Mouse (Mus musculus): Measurements from ENCODE around the gene Mycn. TPM values are rescaled to one million over a fixed set of nuclear protein-coding genes. Genes with fewer than 3 reads are reported as not detected.
A peak's percentile ranks its signal among the peaks of the same experiment; 100 is the strongest.

Gene Mycn
- polyA plus RNA-seq, 1 experiment from 2014 or later: 50.3 TPM

DNA sequence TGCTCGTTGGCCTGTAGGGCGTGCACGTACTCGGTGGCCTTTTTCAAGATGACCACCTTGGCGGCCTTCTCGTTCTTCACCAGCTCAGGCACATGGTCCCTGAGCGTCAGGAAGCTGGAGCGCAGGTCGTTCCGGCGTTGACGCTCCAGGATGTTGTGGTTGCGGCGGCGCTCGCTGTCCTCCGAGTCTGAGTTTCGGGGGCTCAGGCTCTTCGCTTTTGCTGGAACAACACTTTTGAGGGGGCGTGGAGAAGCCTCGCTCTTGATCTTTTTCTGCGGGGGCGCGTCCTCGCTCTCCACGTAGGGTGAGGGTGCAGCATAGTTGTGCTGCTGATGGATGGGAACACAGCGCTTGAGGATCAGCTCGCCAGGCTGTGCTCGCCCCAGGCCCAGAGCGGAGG is 4.6 kb downstream of the Mycn start:
- H3K9ac ChIP-seq: peak overlapping the region; percentile 93; the same call in 1 of the 2 replicates
- H3K27me3 ChIP-seq (ENCODE audit: control insufficient read depth, insufficient read depth, low read length): no peaks in the 10 kb centered on the region
- no peak for ATAC-seq (ENCODE audit: low FRiP score)
- peak overlapping the region; percentile 96; the same call in 1 of the 2 replicates for H3K27ac ChIP-seq
- peaks cover 12% of the 10 kb centered on the region for H3K4me1 ChIP-seq (replicated peaks; ENCODE audit: control insufficient read depth, insufficient read depth, low read length)
- no peak for DNase-seq (ENCODE audit: low spot score)
- peak overlapping the region; percentile 70 for H3K4me3 ChIP-seq (replicated peaks; ENCODE audit: low read length)
- no peaks in the 10 kb centered on the region for H3K9me3 ChIP-seq (ENCODE audit: control insufficient read depth, low read length)
- peak overlapping the region; percentile 98 for H3K4me2 ChIP-seq (replicated peaks)
- 77% methylated on average over 30 of the region's 30 CpGs for WGBS
- peaks cover 41% of the 10 kb centered on the region for H3K36me3 ChIP-seq (replicated peaks; ENCODE audit: control insufficient read depth, insufficient read depth)

DNA sequence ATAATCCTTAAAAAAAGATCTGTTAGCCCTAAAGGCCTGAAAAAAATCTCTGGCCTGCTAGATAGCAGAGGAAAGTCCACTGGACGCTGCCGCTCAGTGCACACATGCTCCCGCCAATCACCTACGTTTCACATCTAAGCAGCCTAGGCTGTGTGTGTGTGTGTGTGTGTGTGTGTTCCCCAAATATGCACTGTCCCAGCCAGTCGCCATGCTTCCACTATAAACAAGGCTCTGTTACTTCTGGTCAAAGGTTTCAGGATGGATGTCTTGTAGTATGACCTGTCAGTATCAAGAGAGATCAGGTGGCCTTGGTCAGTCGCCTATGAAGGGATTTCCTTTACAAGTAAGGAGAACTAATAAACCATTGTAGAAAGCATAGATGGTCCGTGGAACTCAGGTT is 9.5 kb downstream of the Mycn start:
- Histone ChIP-seq H3K36me3 (replicated peaks; ENCODE audit: control insufficient read depth, insufficient read depth) (peaks cover 27% of the 10 kb centered on the region), H3K4me1 (replicated peaks; ENCODE audit: control insufficient read depth, insufficient read depth, low read length) (peaks cover 4% of the 10 kb centered on the region), H3K9me3 (ENCODE audit: control insufficient read depth, low read length) (no peaks in the 10 kb centered on the region), H3K4me3 (replicated peaks; ENCODE audit: low read length) (no peak overlapping the region), H3K27me3 (ENCODE audit: control insufficient read depth, insufficient read depth, low read length) (no peaks in the 10 kb centered on the region), H3K4me2 (replicated peaks) (no peak overlapping the region), H3K9ac (no peak overlapping the region), H3K27ac (no peak overlapping the region)
- no peak for DNase-seq (ENCODE audit: low spot score)
- 75% methylated on average over 7 of the region's 7 CpGs for WGBS
- no peak for ATAC-seq (ENCODE audit: low FRiP score)

DNA sequence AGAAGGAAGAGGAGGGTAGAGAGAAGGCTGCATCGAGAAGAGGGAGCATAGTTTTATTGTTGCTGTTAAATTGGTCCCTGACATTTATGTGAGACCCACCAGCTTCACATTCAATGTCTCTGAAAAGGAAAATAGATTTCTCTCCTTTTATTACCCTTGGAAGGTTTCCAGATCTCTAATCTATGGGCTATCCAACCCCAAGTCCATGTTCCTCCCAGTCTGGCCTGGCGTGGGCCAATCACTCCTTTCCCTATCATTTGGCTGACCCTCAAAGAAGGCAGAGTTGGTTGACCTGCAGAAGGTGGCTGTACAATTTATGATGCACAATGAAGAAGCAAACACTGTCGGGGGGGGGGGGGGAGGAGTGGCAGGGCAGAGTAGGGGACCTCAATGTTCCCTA is 13.5 kb downstream of the Mycn start:
- no peak overlapping the region for H3K27ac ChIP-seq
- WGBS: 85% methylated on average over 3 of the region's 3 CpGs
- H3K36me3 ChIP-seq (replicated peaks; ENCODE audit: control insufficient read depth, insufficient read depth): no peaks in the 10 kb centered on the region
- no peaks in the 10 kb centered on the region for H3K27me3 ChIP-seq (ENCODE audit: control insufficient read depth, insufficient read depth, low read length)
- H3K4me1 ChIP-seq (replicated peaks; ENCODE audit: control insufficient read depth, insufficient read depth, low read length): no peaks in the 10 kb centered on the region
- no peak for ATAC-seq (ENCODE audit: low FRiP score)
- H3K4me3 ChIP-seq (replicated peaks; ENCODE audit: low read length): no peak overlapping the region
- no peaks in the 10 kb centered on the region for H3K9me3 ChIP-seq (ENCODE audit: control insufficient read depth, low read length)
- no peak for DNase-seq (ENCODE audit: low spot score)
- H3K9ac ChIP-seq: no peak overlapping the region
- H3K4me2 ChIP-seq (replicated peaks): no peak overlapping the region

DNA sequence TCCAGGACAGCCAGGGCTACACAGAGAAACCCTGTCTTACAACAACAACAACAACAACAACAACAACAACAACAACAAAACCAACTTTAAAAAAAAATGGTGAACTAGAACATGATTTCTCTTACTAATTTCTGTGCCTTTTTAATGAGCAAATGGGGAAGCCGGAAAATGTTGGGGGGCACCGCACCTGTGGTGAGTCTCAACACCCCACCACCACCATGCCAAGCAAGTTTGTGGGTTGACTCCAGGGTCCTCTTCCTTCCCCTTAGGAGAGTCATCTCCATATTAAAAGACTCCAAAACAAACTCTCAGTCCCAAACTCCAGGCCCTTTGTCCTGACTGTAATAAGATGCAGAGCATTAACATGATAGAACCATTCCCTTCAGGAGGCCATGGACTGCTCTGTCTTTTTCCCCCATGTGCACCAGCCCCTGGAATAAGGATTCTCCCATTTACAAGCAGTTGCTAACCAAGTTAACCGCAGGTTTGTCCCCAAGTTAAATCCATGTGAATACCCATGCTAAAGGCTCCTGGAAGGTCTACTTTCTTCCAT is 14.7 kb downstream of the Mycn start:
- Histone ChIP-seq H3K4me1 (replicated peaks; ENCODE audit: control insufficient read depth, insufficient read depth, low read length) (no peaks in the 10 kb centered on the region), H3K27me3 (ENCODE audit: control insufficient read depth, insufficient read depth, low read length) (no peaks in the 10 kb centered on the region), H3K9me3 (ENCODE audit: control insufficient read depth, low read length) (no peaks in the 10 kb centered on the region), H3K9ac (no peak overlapping the region), H3K27ac (no peak overlapping the region), H3K4me2 (replicated peaks) (no peak overlapping the region), H3K36me3 (replicated peaks; ENCODE audit: control insufficient read depth, insufficient read depth) (no peaks in the 10 kb centered on the region), H3K4me3 (replicated peaks; ENCODE audit: low read length) (no peak overlapping the region)
- no peak for DNase-seq (ENCODE audit: low spot score)
- WGBS: 45% methylated on average over 3 of the region's 3 CpGs
- ATAC-seq (ENCODE audit: low FRiP score): no peak

DNA sequence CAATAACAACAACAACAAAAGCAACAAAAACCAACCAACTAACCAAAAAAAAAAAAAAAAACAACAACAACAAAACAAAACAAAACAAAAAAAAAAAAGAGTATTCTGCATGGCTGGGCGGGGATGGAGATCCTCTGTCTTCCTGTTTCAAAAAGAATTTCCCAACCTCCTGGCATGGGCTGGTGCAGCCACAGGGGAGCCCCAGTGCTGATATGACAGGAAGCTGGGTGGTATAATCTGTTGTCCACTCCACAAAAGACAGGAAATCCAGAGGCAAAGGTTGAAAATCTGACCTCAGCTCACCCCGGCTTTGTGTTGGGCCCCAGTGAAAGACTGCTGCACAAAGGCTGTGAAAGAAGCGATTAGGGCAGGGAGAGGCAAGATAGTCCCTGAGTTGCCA is 17.3 kb downstream of the Mycn start:
- Histone ChIP-seq H3K9ac (no peak overlapping the region), H3K4me3 (replicated peaks; ENCODE audit: low read length) (no peak overlapping the region), H3K36me3 (replicated peaks; ENCODE audit: control insufficient read depth, insufficient read depth) (no peaks in the 10 kb centered on the region), H3K4me2 (replicated peaks) (no peak overlapping the region), H3K9me3 (ENCODE audit: control insufficient read depth, low read length) (no peaks in the 10 kb centered on the region), H3K27ac (no peak overlapping the region), H3K4me1 (replicated peaks; ENCODE audit: control insufficient read depth, insufficient read depth, low read length) (no peaks in the 10 kb centered on the region; the same call in 1 of the 2 replicates), H3K27me3 (ENCODE audit: control insufficient read depth, insufficient read depth, low read length) (no peaks in the 10 kb centered on the region)
- ATAC-seq (ENCODE audit: low FRiP score) (no peak), DNase-seq (ENCODE audit: low spot score) (no peak)
- 60% methylated on average over 3 of the region's 3 CpGs for WGBS

DNA sequence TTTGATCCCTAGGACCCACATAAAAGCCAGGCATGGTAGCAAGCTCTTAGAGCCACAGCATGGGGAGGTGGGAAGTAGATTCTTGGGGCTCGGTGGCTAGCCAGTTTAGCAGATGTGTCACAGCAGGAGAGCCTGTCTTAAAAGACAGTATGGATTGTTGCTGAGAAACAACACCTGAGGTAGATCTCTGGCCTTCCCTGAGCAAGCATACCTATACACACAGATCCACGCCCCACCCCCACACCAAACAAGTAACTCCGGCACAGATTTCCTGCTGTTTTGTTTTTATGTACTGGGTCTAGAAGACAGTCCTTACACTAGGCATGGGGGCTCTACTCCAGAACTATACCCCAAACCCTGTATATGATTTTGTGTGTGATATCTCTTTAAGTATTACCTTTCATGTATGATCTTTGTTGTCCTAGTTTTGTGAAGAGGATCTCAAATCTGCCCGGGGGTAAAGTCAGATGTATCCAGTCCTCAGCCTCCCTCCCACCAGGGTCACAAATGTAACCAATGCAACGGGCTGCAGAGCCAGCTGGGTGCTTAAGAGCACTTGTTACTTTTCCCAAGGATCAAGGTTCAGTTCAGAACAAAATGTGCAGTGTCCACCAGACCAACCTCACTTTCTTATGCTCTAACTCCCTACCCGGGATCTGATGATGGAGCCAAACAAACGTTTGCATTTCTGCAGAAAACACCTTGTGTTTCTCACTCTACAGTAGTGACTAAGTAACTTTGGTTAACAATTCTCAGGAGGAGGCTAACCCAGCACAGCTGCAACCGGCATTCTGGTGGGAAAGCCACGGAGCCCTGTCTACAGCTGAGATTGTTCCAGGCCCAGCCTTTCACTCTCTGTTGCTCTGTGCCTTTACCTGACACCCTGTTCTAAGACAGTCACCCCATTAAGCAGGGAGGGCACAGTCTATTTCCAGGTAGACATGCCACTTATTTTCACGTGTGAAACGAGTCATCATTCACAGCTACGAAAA is 21.3 kb downstream of the Mycn start:
- DNase-seq (ENCODE audit: low spot score) (no peak), ATAC-seq (ENCODE audit: low FRiP score) (no peak)
- H3K9me3 ChIP-seq (ENCODE audit: control insufficient read depth, low read length): no peaks in the 10 kb centered on the region
- no peak overlapping the region for H3K4me2 ChIP-seq (replicated peaks)
- H3K9ac ChIP-seq: no peak overlapping the region
- no peak overlapping the region for H3K27ac ChIP-seq
- H3K27me3 ChIP-seq (ENCODE audit: control insufficient read depth, insufficient read depth, low read length): no peaks in the 10 kb centered on the region
- H3K36me3 ChIP-seq (replicated peaks; ENCODE audit: control insufficient read depth, insufficient read depth): no peaks in the 10 kb centered on the region
- no peak overlapping the region for H3K4me3 ChIP-seq (replicated peaks; ENCODE audit: low read length)
- no peaks in the 10 kb centered on the region; the same call in 1 of the 2 replicates for H3K4me1 ChIP-seq (replicated peaks; ENCODE audit: control insufficient read depth, insufficient read depth, low read length)
- 36% methylated on average over 12 of the region's 12 CpGs for WGBS

DNA sequence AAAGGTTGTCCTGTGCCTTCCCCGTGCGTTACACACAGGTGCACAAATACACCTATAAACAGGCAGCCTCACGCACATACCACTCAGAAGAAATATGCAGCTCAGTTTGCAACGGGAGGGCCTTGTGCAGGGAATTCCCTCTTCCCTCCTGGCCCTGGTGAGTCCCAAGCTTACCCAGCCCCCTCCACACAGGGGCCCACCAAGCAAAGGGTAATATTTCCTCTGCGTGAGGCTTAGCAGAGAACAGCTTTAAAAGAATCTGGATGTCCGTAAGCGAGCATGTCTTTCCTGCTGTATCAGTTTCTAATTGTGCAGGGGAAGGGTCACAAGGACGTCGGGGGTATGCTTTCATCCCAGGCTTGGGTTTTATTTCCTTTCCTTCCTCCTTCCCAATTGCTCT is 25.4 kb downstream of the Mycn start:
- no peak overlapping the region for H3K9ac ChIP-seq
- H3K36me3 ChIP-seq (replicated peaks; ENCODE audit: control insufficient read depth, insufficient read depth): no peaks in the 10 kb centered on the region
- DNase-seq (ENCODE audit: low spot score) (no peak), ATAC-seq (ENCODE audit: low FRiP score) (no peak)
- 69% methylated on average over 9 of the region's 9 CpGs for WGBS
- H3K27me3 ChIP-seq (ENCODE audit: control insufficient read depth, insufficient read depth, low read length): no peaks in the 10 kb centered on the region
- H3K4me2 ChIP-seq (replicated peaks): no peak overlapping the region
- no peaks in the 10 kb centered on the region for H3K9me3 ChIP-seq (ENCODE audit: control insufficient read depth, low read length)
- H3K27ac ChIP-seq: no peak overlapping the region
- H3K4me1 ChIP-seq (replicated peaks; ENCODE audit: control insufficient read depth, insufficient read depth, low read length): no peaks in the 10 kb centered on the region; the same call in 1 of the 2 replicates
- H3K4me3 ChIP-seq (replicated peaks; ENCODE audit: low read length): no peak overlapping the region

DNA sequence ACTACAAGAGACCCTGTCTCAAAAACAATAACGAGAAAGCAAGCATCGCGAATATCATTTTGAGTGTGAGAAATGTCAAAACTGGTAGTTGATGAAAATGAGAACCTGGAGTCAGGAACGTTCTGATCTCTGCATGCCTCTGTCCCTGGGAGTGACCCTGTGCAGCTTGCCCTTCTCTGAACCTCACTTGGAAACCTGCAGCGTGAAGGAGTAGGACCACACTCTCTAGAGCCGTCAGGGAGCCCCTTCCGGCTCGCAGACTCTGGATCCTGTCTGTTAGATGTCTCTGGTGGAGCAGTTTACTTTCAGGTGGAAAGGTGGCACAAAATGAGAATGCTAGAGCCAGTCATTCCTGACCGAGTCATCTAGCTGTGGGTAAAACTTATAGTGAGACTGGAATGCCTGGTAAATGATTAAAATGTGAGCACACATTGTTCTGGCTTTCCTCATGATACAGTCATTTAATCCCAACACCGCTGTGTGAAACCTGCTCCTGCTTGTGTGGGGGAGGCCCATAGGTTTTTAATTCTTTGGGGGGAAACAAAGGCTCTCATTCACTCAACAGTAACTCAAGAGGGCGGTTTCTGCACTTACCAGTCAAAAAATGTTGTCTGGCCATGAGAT is 31.2 kb downstream of the Mycn start:
- Histone ChIP-seq H3K9ac (no peak overlapping the region), H3K4me3 (replicated peaks; ENCODE audit: low read length) (no peak overlapping the region), H3K4me2 (replicated peaks) (no peak overlapping the region), H3K36me3 (replicated peaks; ENCODE audit: control insufficient read depth, insufficient read depth) (no peaks in the 10 kb centered on the region), H3K27me3 (ENCODE audit: control insufficient read depth, insufficient read depth, low read length) (no peaks in the 10 kb centered on the region), H3K9me3 (ENCODE audit: control insufficient read depth, low read length) (no peaks in the 10 kb centered on the region), H3K4me1 (replicated peaks; ENCODE audit: control insufficient read depth, insufficient read depth, low read length) (peaks cover 11% of the 10 kb centered on the region; the same call in 1 of the 2 replicates), H3K27ac (no peak overlapping the region)
- no peak for ATAC-seq (ENCODE audit: low FRiP score)
- 84% methylated on average over 11 of the region's 11 CpGs for WGBS
- DNase-seq (ENCODE audit: low spot score): no peak

DNA sequence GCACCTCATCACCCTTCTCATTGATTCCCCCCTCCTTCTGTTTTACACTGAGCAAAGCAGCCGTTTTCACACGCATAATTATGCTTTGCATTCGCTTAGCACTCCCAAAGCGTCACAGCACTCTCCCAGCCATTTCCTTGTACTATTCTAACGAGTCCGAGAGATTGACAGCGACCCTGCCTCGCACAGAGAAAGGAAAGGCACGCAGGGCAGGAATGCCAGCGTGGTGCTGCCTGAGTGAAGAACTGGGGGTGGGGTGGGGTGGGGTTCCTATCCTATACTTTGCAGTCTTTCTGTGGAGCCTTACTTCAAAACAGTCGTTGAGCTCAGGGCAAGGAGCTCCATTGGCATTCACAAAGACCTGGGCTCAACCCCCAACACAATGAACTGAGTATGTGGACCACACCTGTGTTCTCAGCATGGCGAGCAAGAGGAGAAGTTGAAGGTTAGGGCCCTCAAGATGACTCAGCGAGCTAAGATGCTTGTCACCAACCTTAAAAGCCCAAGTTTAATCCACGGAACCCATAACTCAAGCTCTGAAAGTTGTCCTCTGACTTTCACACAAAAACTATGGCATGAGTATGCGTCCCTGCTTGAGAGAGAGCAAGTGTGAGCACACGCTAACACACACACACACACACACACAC is 32.0 kb downstream of the Mycn start:
- H3K4me3 ChIP-seq (replicated peaks; ENCODE audit: low read length): no peak overlapping the region
- H3K9me3 ChIP-seq (ENCODE audit: control insufficient read depth, low read length): no peaks in the 10 kb centered on the region
- ATAC-seq (ENCODE audit: low FRiP score): no peak
- no peak for DNase-seq (ENCODE audit: low spot score)
- H3K4me2 ChIP-seq (replicated peaks): no peak overlapping the region
- no peaks in the 10 kb centered on the region for H3K27me3 ChIP-seq (ENCODE audit: control insufficient read depth, insufficient read depth, low read length)
- 31% methylated on average over 16 of the region's 16 CpGs for WGBS
- H3K9ac ChIP-seq: no peak overlapping the region
- peaks cover 18% of the 10 kb centered on the region for H3K4me1 ChIP-seq (replicated peaks; ENCODE audit: control insufficient read depth, insufficient read depth, low read length)
- no peak overlapping the region for H3K27ac ChIP-seq
- H3K36me3 ChIP-seq (replicated peaks; ENCODE audit: control insufficient read depth, insufficient read depth): no peaks in the 10 kb centered on the region
